Mouse (Mus musculus): Measurements from ENCODE around the gene Inpp5k. TPM values are rescaled to one million over a fixed set of nuclear protein-coding genes. Genes with fewer than 3 reads are reported as not detected.

Gene Inpp5k
- polyA plus RNA-seq, 1 experiment from 2014 or later = 20.6 TPM

GRCm38 (mm10) chr11:75666296-75666695, 35.5 kb downstream of the Inpp5k start:
- H3K27ac ChIP-seq (ENCODE audit: low read length) = no peak overlapping the region
- H3K4me1 ChIP-seq (ENCODE audit: control insufficient read depth, insufficient read depth, low read length) = no peaks in the 10 kb centered on the region
- no peak overlapping the region for H3K9ac ChIP-seq (ENCODE audit: low read length)
- ATAC-seq (ENCODE audit: insufficient read depth, low FRiP score) = no peak
- H3K9me3 ChIP-seq (replicated peaks; ENCODE audit: control insufficient read depth, low read length) = no peaks in the 10 kb centered on the region
- H3K27me3 ChIP-seq (ENCODE audit: control insufficient read depth, insufficient read depth, low read length) = no peaks in the 10 kb centered on the region
- 95% methylated on average over 6 of the region's 6 CpGs for WGBS
- H3K4me3 ChIP-seq (replicated peaks; ENCODE audit: low read length) = no peak overlapping the region
- H3K36me3 ChIP-seq (ENCODE audit: control insufficient read depth, insufficient read depth, low read length) = peaks cover 27% of the 10 kb centered on the region
- H3K4me2 ChIP-seq (ENCODE audit: low read depth, low read length) = no peak overlapping the region

- H3K36me3 ChIP-seq (ENCODE audit: control insufficient read depth, insufficient read depth, low read length) = peaks cover 26% of the 10 kb centered on the region
Observed at GRCm38 (mm10) chr11:75668621-75669020, 37.8 kb downstream of the Inpp5k start.

GRCm38 (mm10) chr11:75669176-75669852, 38.5 kb downstream of the Inpp5k start:
- Histone ChIP-seq H3K27me3 (ENCODE audit: control insufficient read depth, insufficient read depth, low read length) (no peaks in the 10 kb centered on the region), H3K9ac (ENCODE audit: low read length) (no peak overlapping the region), H3K4me2 (ENCODE audit: low read depth, low read length) (no peak overlapping the region), H3K4me3 (replicated peaks; ENCODE audit: low read length) (no peak overlapping the region), H3K9me3 (replicated peaks; ENCODE audit: control insufficient read depth, low read length) (no peaks in the 10 kb centered on the region), H3K36me3 (ENCODE audit: control insufficient read depth, insufficient read depth, low read length) (peaks cover 25% of the 10 kb centered on the region), H3K4me1 (ENCODE audit: control insufficient read depth, insufficient read depth, low read length) (no peaks in the 10 kb centered on the region), H3K27ac (ENCODE audit: low read length) (no peak overlapping the region)
- no peak for ATAC-seq (ENCODE audit: insufficient read depth, low FRiP score)
- WGBS = 87% methylated on average over 11 of the region's 11 CpGs

More at GRCm38 (mm10) chr11:75668621-75669020, 37.8 kb downstream of the Inpp5k start:
- no peak overlapping the region for H3K4me2 ChIP-seq (ENCODE audit: low read depth, low read length)
- no peaks in the 10 kb centered on the region for H3K4me1 ChIP-seq (ENCODE audit: control insufficient read depth, insufficient read depth, low read length)
- H3K9me3 ChIP-seq (replicated peaks; ENCODE audit: control insufficient read depth, low read length) = no peaks in the 10 kb centered on the region
- WGBS = 86% methylated on average over 3 of the region's 3 CpGs
- no peak overlapping the region for H3K4me3 ChIP-seq (replicated peaks; ENCODE audit: low read length)
- no peaks in the 10 kb centered on the region for H3K27me3 ChIP-seq (ENCODE audit: control insufficient read depth, insufficient read depth, low read length)
- H3K9ac ChIP-seq (ENCODE audit: low read length) = no peak overlapping the region
- no peak for ATAC-seq (ENCODE audit: insufficient read depth, low FRiP score)
- no peak overlapping the region for H3K27ac ChIP-seq (ENCODE audit: low read length)

- Histone ChIP-seq H3K27ac (ENCODE audit: low read length) (no peak overlapping the region), H3K4me2 (ENCODE audit: low read depth, low read length) (no peak overlapping the region), H3K4me1 (ENCODE audit: control insufficient read depth, insufficient read depth, low read length) (no peaks in the 10 kb centered on the region), H3K9ac (ENCODE audit: low read length) (no peak overlapping the region), H3K4me3 (replicated peaks; ENCODE audit: low read length) (no peak overlapping the region), H3K9me3 (replicated peaks; ENCODE audit: control insufficient read depth, low read length) (no peaks in the 10 kb centered on the region), H3K36me3 (ENCODE audit: control insufficient read depth, insufficient read depth, low read length) (peaks cover 23% of the 10 kb centered on the region), H3K27me3 (ENCODE audit: control insufficient read depth, insufficient read depth, low read length) (no peaks in the 10 kb centered on the region)
- no peak for ATAC-seq (ENCODE audit: insufficient read depth, low FRiP score)
- WGBS = 87% methylated on average over 12 of the region's 12 CpGs
Observed at GRCm38 (mm10) chr11:75669853-75670200, 39.0 kb downstream of the Inpp5k start.

- H3K36me3 ChIP-seq (ENCODE audit: control insufficient read depth, insufficient read depth, low read length) = peaks cover 8% of the 10 kb centered on the region; the same call in 1 of the 2 replicates
- 81% methylated on average over 22 of the region's 22 CpGs for WGBS
Observed at GRCm38 (mm10) chr11:75671426-75672180, 40.8 kb downstream of the Inpp5k start.

GRCm38 (mm10) chr11:75673411-75673810, 42.6 kb downstream of the Inpp5k start:
- 91% methylated on average over 5 of the region's 5 CpGs for WGBS
- Histone ChIP-seq H3K27me3 (ENCODE audit: control insufficient read depth, insufficient read depth, low read length) (no peaks in the 10 kb centered on the region), H3K27ac (ENCODE audit: low read length) (no peak overlapping the region), H3K9ac (ENCODE audit: low read length) (no peak overlapping the region), H3K4me1 (ENCODE audit: control insufficient read depth, insufficient read depth, low read length) (no peaks in the 10 kb centered on the region), H3K36me3 (ENCODE audit: control insufficient read depth, insufficient read depth, low read length) (peaks cover 6% of the 10 kb centered on the region; the same call in 1 of the 2 replicates), H3K4me3 (replicated peaks; ENCODE audit: low read length) (no peak overlapping the region), H3K9me3 (replicated peaks; ENCODE audit: control insufficient read depth, low read length) (no peaks in the 10 kb centered on the region), H3K4me2 (ENCODE audit: low read depth, low read length) (no peak overlapping the region)
- ATAC-seq (ENCODE audit: insufficient read depth, low FRiP score) = no peak

More at GRCm38 (mm10) chr11:75671426-75672180, 40.8 kb downstream of the Inpp5k start:
- Histone ChIP-seq H3K27me3 (ENCODE audit: control insufficient read depth, insufficient read depth, low read length) (no peaks in the 10 kb centered on the region), H3K9ac (ENCODE audit: low read length) (no peak overlapping the region), H3K4me2 (ENCODE audit: low read depth, low read length) (no peak overlapping the region), H3K4me3 (replicated peaks; ENCODE audit: low read length) (no peak overlapping the region), H3K27ac (ENCODE audit: low read length) (no peak overlapping the region), H3K4me1 (ENCODE audit: control insufficient read depth, insufficient read depth, low read length) (no peaks in the 10 kb centered on the region), H3K9me3 (replicated peaks; ENCODE audit: control insufficient read depth, low read length) (no peaks in the 10 kb centered on the region)
- ATAC-seq (ENCODE audit: insufficient read depth, low FRiP score) = no peak

GRCm38 (mm10) chr11:75674875-75675274, 44.1 kb downstream of the Inpp5k start:
- Histone ChIP-seq H3K36me3 (ENCODE audit: control insufficient read depth, insufficient read depth, low read length) (peaks cover 6% of the 10 kb centered on the region; the same call in 1 of the 2 replicates), H3K27me3 (ENCODE audit: control insufficient read depth, insufficient read depth, low read length) (no peaks in the 10 kb centered on the region), H3K4me1 (ENCODE audit: control insufficient read depth, insufficient read depth, low read length) (no peaks in the 10 kb centered on the region), H3K9me3 (replicated peaks; ENCODE audit: control insufficient read depth, low read length) (no peaks in the 10 kb centered on the region), H3K4me3 (replicated peaks; ENCODE audit: low read length) (no peak overlapping the region), H3K4me2 (ENCODE audit: low read depth, low read length) (no peak overlapping the region), H3K9ac (ENCODE audit: low read length) (no peak overlapping the region), H3K27ac (ENCODE audit: low read length) (no peak overlapping the region)
- 68% methylated on average over 3 of the region's 3 CpGs for WGBS
- no peak for ATAC-seq (ENCODE audit: insufficient read depth, low FRiP score)

- Histone ChIP-seq H3K9me3 (replicated peaks; ENCODE audit: control insufficient read depth, low read length) (no peaks in the 10 kb centered on the region), H3K27me3 (ENCODE audit: control insufficient read depth, insufficient read depth, low read length) (no peaks in the 10 kb centered on the region), H3K4me1 (ENCODE audit: control insufficient read depth, insufficient read depth, low read length) (peaks cover 18% of the 10 kb centered on the region), H3K27ac (ENCODE audit: low read length) (peak overlapping the region; percentile 76), H3K4me2 (ENCODE audit: low read depth, low read length) (peak overlapping the region; percentile 62), H3K36me3 (ENCODE audit: control insufficient read depth, insufficient read depth, low read length) (no peaks in the 10 kb centered on the region), H3K4me3 (replicated peaks; ENCODE audit: low read length) (peak overlapping the region; percentile 99), H3K9ac (ENCODE audit: low read length) (peak overlapping the region; percentile 97)
- ATAC-seq (ENCODE audit: insufficient read depth, low FRiP score) = no peak
- WGBS = 82% methylated on average over 3 of the region's 3 CpGs
Observed at GRCm38 (mm10) chr11:75677881-75678746, 47.3 kb downstream of the Inpp5k start.
